Mouse (Mus musculus): ENCODE results near the gene Homer2.

DNA sequence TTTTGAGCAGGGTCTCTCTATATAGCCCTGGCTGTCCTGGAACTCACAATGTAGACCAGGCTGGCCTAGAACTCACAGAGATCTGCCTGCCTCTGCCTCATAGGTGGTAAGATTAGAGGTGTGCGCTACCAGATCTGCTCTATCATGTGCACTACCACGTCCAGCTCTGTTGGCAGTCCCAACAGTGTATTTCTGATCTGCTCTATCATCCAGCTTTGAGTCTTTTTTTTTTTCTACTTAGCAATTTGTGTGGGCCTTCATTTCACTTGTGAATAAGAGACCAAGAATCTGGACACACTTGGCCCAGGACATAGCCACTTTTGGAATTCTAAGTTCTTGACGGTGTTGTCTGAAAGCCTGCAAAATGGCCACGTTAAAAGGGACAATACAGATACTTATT is 150.5 kb downstream of the Homer2 start:
- TF ChIP-seq CTCF (conservative IDR thresholded peaks at IDR 0.05; ENCODE audit: low read length), result no peak
- no peak for TF ChIP-seq POU5F1 (IDR thresholded peaks at IDR 0.05; ENCODE audit: borderline replicate concordance, low read length)
- no peak for TF ChIP-seq NANOG (IDR thresholded peaks at IDR 0.05; ENCODE audit: borderline replicate concordance, low read length)

Data from E14TG2a.4 (cell line).